Mouse (Mus musculus) lung, embryonic 14.5 days (tissue): ENCODE results near the gene Ddx59. TPM values are rescaled to one million over a fixed set of nuclear protein-coding genes. Genes with fewer than 3 reads are reported as not detected.

Experiments
- ATAC-seq: fragments of 200-750 bp; cut with Nextera tagmentation; 2 replicates; pipeline ENCODE4 v1.8.0; 2017; ENCODE audit warnings: mild to moderate bottlenecking, moderate TSS enrichment, moderate library complexity; ENCODE audit not compliant: insufficient read depth
- DNase-seq: peaks from one replicate; pipeline ENCODE4 v3.0.0-alpha.2; 2015
- H3K27ac ChIP-seq: fragments of 300-500 bp; sonication (generic); 2 replicates; pipeline ENCODE4 v1.5.1; 2014; ENCODE audit warnings: low read depth, mild to moderate bottlenecking, moderate library complexity
- H3K27me3 ChIP-seq: fragments of 300-500 bp; sonication (generic); 2 replicates; pipeline ENCODE4 v1.6.1; 2014; ENCODE audit warnings: low read length, control low read depth; ENCODE audit not compliant: insufficient read depth
- H3K36me3 ChIP-seq: fragments of 300-500 bp; sonication (generic); 2 replicates; pipeline ENCODE4 v1.6.1; 2014; ENCODE audit warnings: control low read depth; ENCODE audit not compliant: insufficient read depth
- H3K4me1 ChIP-seq: fragments of 300-500 bp; sonication (generic); 2 replicates; pipeline ENCODE4 v1.6.1; 2014; ENCODE audit warnings: antibody characterized with exemption, control low read depth; ENCODE audit not compliant: insufficient read depth
- H3K4me2 ChIP-seq: fragments of 300-500 bp; sonication (generic); 2 replicates; pipeline ENCODE4 v1.6.1; 2014; ENCODE audit warnings: mild to moderate bottlenecking
- H3K4me3 ChIP-seq: fragments of 300-500 bp; sonication (generic); 2 replicates; pipeline ENCODE4 v1.5.1; 2014; ENCODE audit warnings: low read depth, low read length
- H3K9ac ChIP-seq: fragments of 300-500 bp; sonication (generic); 2 replicates; pipeline ENCODE4 v1.6.1; 2014
- H3K9me3 ChIP-seq: fragments of 300-500 bp; sonication (generic); 2 replicates; pipeline ENCODE4 v1.6.1; 2016; ENCODE audit warnings: low read depth, low read length, control low read depth
- CTCF ChIP-seq: IDR thresholded peaks from 2 replicates; pipeline ENCODE4 v1.5.1; 2016; ENCODE audit warnings: antibody characterized with exemption, low read depth
- WGBS: fragments of 180-500 bp; shearing (Covaris S2); extraction: QIAGEN DNeasy Blood & Tissue Kit; methylation state at CpG from one replicate; pipeline ENCODE4 v1.1.7; 2014; 5-methylcytosine and 5-hydroxymethylcytosine counted together
- polyA plus RNA-seq: library from polyadenylated mRNA; unstranded; fragments of >200 nt; fragmentation: Nextera tagmentation; extraction: Ambion mirVana; gene quantifications from 2 replicates; pipeline ENCODE4 v1.2.1, GENCODE M21; 2014

The Ddx59 gene
- polyA plus RNA-seq, 1 experiment from 2014 or later = 16.4 TPM

- Histone ChIP-seq H3K9me3 (no peaks in the 10 kb centered on the region), H3K27ac (no peak overlapping the region), H3K36me3 (no peaks in the 10 kb centered on the region), H3K27me3 (no peaks in the 10 kb centered on the region), H3K4me3 (no peak overlapping the region), H3K4me1 (no peaks in the 10 kb centered on the region), H3K9ac (no peak overlapping the region), H3K4me2 (no peak overlapping the region)
- TF ChIP-seq CTCF = peak; percentile 78
- WGBS = 27% methylated on average over 9 of the region's 9 CpGs
- no peak for ATAC-seq
- DNase-seq = peak; percentile 90
Observed at GRCm38 (mm10) chr1:136458691-136459245, 43.7 kb downstream of the Ddx59 start.

GRCm38 (mm10) chr1:136462443-136462842 is 47.4 kb downstream of the Ddx59 start:
- Histone ChIP-seq H3K9me3 (no peaks in the 10 kb centered on the region), H3K27me3 (no peaks in the 10 kb centered on the region), H3K27ac (no peak overlapping the region), H3K4me3 (no peak overlapping the region), H3K9ac (no peak overlapping the region), H3K4me2 (no peak overlapping the region), H3K36me3 (no peaks in the 10 kb centered on the region), H3K4me1 (peaks cover 7% of the 10 kb centered on the region)
- no peak for TF ChIP-seq CTCF
- 39% methylated on average over 10 of the region's 10 CpGs for WGBS
- ATAC-seq (no peak), DNase-seq (no peak)

DNA sequence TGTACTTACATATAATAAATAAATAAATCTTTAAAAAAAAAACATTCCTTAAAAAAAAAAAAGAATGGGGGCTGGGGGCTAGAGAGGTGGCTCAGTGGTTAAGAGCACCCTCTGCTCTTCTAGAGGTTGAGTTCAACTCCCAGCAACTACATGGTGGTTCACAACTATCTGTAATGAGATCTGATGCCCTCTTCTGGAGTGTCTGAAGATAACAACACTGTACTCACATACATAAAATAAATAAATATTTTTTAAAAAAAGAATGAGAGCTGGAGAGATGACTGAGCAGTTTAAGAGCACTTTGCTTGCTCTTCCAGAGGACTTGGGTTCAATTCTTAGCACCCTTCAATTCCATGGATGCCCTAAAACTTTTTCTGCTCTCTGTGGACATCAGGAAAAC is 50.1 kb downstream of the Ddx59 start:
- ATAC-seq (no peak), DNase-seq (no peak)
- Histone ChIP-seq H3K27me3 (no peaks in the 10 kb centered on the region), H3K9ac (no peak overlapping the region), H3K36me3 (peaks cover 19% of the 10 kb centered on the region), H3K9me3 (no peaks in the 10 kb centered on the region), H3K4me2 (no peak overlapping the region), H3K4me3 (no peak overlapping the region), H3K4me1 (peaks cover 7% of the 10 kb centered on the region), H3K27ac (no peak overlapping the region)
- peak; percentile 17; the same call in 1 of the 2 replicates for TF ChIP-seq CTCF

DNA sequence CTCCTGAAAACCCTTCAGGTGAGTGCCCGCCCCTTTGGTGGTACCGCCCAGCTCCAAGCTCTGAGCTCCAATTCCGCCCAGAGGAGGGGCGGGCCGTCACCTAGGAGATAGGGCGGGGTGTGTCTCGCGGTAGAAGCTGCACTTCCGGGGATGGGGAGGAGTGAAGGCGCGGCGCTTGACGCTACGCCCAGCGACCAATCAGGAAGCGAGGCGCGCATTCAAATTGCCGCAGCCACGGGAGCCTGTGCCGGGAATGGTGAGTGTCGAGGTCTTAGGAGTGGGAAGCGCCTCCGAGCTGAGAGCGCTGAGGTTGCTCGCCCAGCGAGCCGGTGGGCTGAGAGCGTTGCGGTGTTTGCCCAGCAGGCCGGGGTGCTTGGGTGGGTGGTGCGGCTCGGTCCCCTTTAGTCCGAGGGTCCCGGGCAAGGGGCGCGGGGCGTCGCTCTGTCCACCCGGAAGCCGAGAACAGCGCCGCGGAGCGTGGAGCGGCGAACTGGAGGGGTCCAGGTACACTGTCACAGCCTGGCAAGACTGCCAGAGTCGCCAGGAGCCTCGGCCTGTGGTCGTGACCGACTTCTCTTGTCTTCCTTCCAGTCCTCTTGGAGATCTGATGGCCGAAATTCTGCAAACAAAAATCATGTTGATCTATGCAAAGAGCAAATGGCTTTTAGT is 51.2 kb downstream of the Ddx59 start, which contains the start of gene Kif14:
Gene Kif14, plus strand, starts transcription at position 201 of the 669 bp plus-strand sequence.
- Histone ChIP-seq H3K36me3 (peaks cover 23% of the 10 kb centered on the region), H3K9me3 (no peaks in the 10 kb centered on the region), H3K9ac (peak within 1 kb of the TSS; percentile 69), H3K4me1 (peaks cover 7% of the 10 kb centered on the region), H3K27me3 (no peaks in the 10 kb centered on the region), H3K4me2 (peak within 1 kb of the TSS; percentile 90), H3K27ac (no peak within 1 kb of the TSS), H3K4me3 (peak within 1 kb of the TSS; percentile 79)
- peak; percentile 99 for ATAC-seq
- peak; percentile 99 for DNase-seq
- under 1% methylated on average over 52 of the region's 52 CpGs for WGBS
- TF ChIP-seq CTCF = peak; percentile 27; the same call in 1 of the 2 replicates

DNA sequence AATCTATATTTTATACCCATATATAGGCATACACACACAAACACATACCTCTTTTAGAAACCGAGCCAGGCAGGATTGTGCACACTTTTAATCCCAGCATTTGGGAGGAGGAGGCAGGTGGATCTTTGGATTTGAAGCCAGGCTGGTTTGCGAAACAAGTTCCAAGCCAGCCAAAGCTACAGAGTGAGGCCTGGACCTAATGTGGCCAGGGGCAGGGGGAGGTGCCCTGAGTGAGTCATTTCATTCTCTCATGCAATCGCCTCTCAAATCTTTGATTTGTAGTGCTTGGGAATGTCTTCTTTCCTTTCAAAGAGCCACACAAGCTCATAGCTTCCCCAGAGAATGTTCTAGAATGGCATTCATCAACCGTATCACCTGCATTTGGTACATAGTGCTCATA is 54.3 kb downstream of the Ddx59 start:
- WGBS = 86% methylated on average over 4 of the region's 4 CpGs
- Histone ChIP-seq H3K27me3 (no peaks in the 10 kb centered on the region), H3K9ac (no peak overlapping the region), H3K4me2 (no peak overlapping the region), H3K36me3 (peaks cover 45% of the 10 kb centered on the region), H3K27ac (no peak overlapping the region), H3K9me3 (no peaks in the 10 kb centered on the region), H3K4me3 (no peak overlapping the region), H3K4me1 (peaks cover 7% of the 10 kb centered on the region)
- ATAC-seq (no peak), DNase-seq (no peak)
- TF ChIP-seq CTCF = no peak

- ATAC-seq = no peak
- DNase-seq = no peak
- Histone ChIP-seq H3K36me3 (peaks cover 48% of the 10 kb centered on the region), H3K27me3 (no peaks in the 10 kb centered on the region), H3K9me3 (no peaks in the 10 kb centered on the region), H3K4me2 (0 out of 2 replicates have a peak overlapping the region, but pooled peaks have one; percentile 29), H3K4me3 (no peak overlapping the region), H3K4me1 (peaks cover 7% of the 10 kb centered on the region), H3K9ac (no peak overlapping the region), H3K27ac (no peak overlapping the region)
- TF ChIP-seq CTCF = no peak
- 22% methylated on average over 6 of the region's 6 CpGs for whole genome bisulfite sequencing
Observed at GRCm38 (mm10) chr1:136470471-136470870, 55.4 kb downstream of the Ddx59 start.

Other genes starting within 250 kb of the Ddx59 start
- gene Mroh3, start 202.4 kb upstream of the Ddx59 start, polyA plus RNA-seq = 0.18 TPM in 1 of 2 replicates, not detected in the other
- gene Inava, start 181.0 kb upstream of the Ddx59 start, polyA plus RNA-seq = 15.1 and 15.9 TPM in 2 replicates
- gene Gpr25, start 154.4 kb upstream of the Ddx59 start, polyA plus RNA-seq = not detected in 2 replicates
- 18.2 and 20.0 TPM in 2 replicates for gene Camsap2, start 69.2 kb upstream of the Ddx59 start, polyA plus RNA-seq
- 8.9 and 11.3 TPM in 2 replicates for gene Kif14, start 51.1 kb downstream of the Ddx59 start, polyA plus RNA-seq
- gene Zfp281, start 209.6 kb downstream of the Ddx59 start, polyA plus RNA-seq = 26.7 and 27.5 TPM in 2 replicates